Mouse (Mus musculus) brain, embryonic 14.5 days (tissue): Measurements from ENCODE around the gene Atf5.

Experiments used
- CTCF ChIP-seq: fragments of 200-500 bp; IDR thresholded peaks from 2 replicates; pipeline ENCODE4 v1.5.1; 2012; ENCODE audit warnings: inconsistent platforms, mild to moderate bottlenecking, moderate library complexity, borderline replicate concordance; ENCODE audit not compliant: insufficient read depth, insufficient read length; ENCODE audit errors: extremely low read depth
- POLR2A ChIP-seq: fragments of 200-500 bp; IDR thresholded peaks from 2 replicates; pipeline ENCODE4 v1.6.1; 2012; ENCODE audit warnings: mild to moderate bottlenecking, inconsistent platforms, borderline replicate concordance; ENCODE audit not compliant: poor library complexity, insufficient read depth, insufficient read length, severe bottlenecking; ENCODE audit errors: extremely low read depth

DNA sequence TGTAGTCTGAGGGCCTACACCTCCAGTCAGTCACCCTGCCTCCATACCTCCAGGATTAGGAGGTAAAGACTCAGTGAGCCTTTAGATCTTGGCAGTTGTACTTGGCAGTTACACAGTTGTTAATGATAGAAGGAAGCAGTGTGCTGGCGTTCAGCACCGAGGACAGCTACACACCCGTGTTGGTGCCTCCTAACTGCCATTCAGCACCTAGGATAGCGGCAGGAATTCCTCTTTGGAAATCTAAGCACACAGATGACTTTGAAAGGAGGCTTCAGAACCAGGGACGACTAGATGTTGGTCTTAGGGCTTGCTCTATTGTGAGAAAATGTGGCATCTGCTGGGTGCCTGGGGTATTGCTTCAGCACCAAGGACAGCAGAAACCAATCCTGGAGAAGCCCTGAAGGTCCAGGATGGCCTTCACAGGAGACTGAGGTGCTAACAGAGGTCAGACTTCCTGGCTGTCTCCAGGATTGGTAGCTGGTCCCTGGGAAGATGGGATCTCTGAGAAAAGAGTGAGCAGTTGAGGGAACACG is 46.3 kb downstream of the Atf5 start:
- no peak for TF ChIP-seq CTCF
- no peak for TF ChIP-seq POLR2A
